Mouse (Mus musculus) stomach, postnatal 0 days (tissue): ENCODE data around the gene Nkx1-2. TPM values are rescaled to one million over a fixed set of nuclear protein-coding genes. Genes with fewer than 3 reads are reported as not detected.

ENCODE experiments used
- ATAC-seq: fragments of 200-750 bp; cut with Nextera tagmentation; 2 replicates; pipeline ENCODE4 v1.8.0; 2017; ENCODE audit not compliant: low FRiP score, low TSS enrichment
- DNase-seq: peaks from one replicate; pipeline ENCODE4 v3.0.0-alpha.2; 2016; ENCODE audit warnings: low spot score
- H3K27ac ChIP-seq: fragments of 300-500 bp; sonication (generic); replicated peaks from 2 replicates; pipeline ENCODE4 v1.5.1; 2014; ENCODE audit warnings: mild to moderate bottlenecking, control low read depth
- H3K27me3 ChIP-seq: fragments of 300-500 bp; sonication (generic); 2 replicates; pipeline ENCODE4 v1.6.1; 2014; ENCODE audit warnings: low read length; ENCODE audit not compliant: control insufficient read depth, insufficient read depth
- H3K36me3 ChIP-seq: fragments of 300-500 bp; sonication (generic); 2 replicates; pipeline ENCODE4 v1.6.1; 2014; ENCODE audit warnings: low read length, mixed read lengths; ENCODE audit not compliant: control insufficient read depth, insufficient read depth
- H3K4me1 ChIP-seq: fragments of 300-500 bp; sonication (generic); replicated peaks from 2 replicates; pipeline ENCODE4 v1.6.1; 2014; ENCODE audit warnings: antibody characterized with exemption; ENCODE audit not compliant: control insufficient read depth, insufficient read depth
- H3K4me2 ChIP-seq: fragments of 300-500 bp; sonication (generic); replicated peaks from 2 replicates; pipeline ENCODE4 v1.6.1; 2014; ENCODE audit warnings: low read depth, mild to moderate bottlenecking, control low read depth, moderate library complexity
- H3K4me3 ChIP-seq: fragments of 300-500 bp; sonication (generic); 2 replicates; pipeline ENCODE4 v1.5.1; 2014; ENCODE audit warnings: low read depth, low read length, control low read depth
- H3K9ac ChIP-seq: fragments of 300-500 bp; sonication (generic); 2 replicates; pipeline ENCODE4 v1.6.1; 2014; ENCODE audit warnings: mild to moderate bottlenecking, low read length, control low read depth, mixed read lengths
- H3K9me3 ChIP-seq: fragments of 300-500 bp; sonication (generic); 2 replicates; pipeline ENCODE4 v1.6.1; 2016; ENCODE audit warnings: low read length; ENCODE audit not compliant: control insufficient read depth
- CTCF ChIP-seq: IDR thresholded peaks from 2 replicates; pipeline ENCODE4 v1.5.1; 2016; ENCODE audit warnings: antibody characterized with exemption, low read depth, mild to moderate bottlenecking, moderate library complexity
- EP300 ChIP-seq: optimal IDR thresholded peaks from 2 replicates; pipeline ENCODE3; 2016; ENCODE audit warnings: antibody characterized with exemption
- WGBS: fragments of 180-500 bp; shearing (Covaris S2); extraction: QIAGEN DNeasy Blood & Tissue Kit; methylation state at CpG from one replicate; pipeline ENCODE4 v1.1.7; 2014; 5-methylcytosine and 5-hydroxymethylcytosine counted together
- polyA plus RNA-seq: library from polyadenylated mRNA; unstranded; fragments of >200 nt; fragmentation: Nextera tagmentation; extraction: Ambion mirVana; gene quantifications from 2 replicates; pipeline ENCODE4 v1.2.1, GENCODE M21; 2015

The Nkx1-2 gene
- not detected in 2 replicates for polyA plus RNA-seq

DNA sequence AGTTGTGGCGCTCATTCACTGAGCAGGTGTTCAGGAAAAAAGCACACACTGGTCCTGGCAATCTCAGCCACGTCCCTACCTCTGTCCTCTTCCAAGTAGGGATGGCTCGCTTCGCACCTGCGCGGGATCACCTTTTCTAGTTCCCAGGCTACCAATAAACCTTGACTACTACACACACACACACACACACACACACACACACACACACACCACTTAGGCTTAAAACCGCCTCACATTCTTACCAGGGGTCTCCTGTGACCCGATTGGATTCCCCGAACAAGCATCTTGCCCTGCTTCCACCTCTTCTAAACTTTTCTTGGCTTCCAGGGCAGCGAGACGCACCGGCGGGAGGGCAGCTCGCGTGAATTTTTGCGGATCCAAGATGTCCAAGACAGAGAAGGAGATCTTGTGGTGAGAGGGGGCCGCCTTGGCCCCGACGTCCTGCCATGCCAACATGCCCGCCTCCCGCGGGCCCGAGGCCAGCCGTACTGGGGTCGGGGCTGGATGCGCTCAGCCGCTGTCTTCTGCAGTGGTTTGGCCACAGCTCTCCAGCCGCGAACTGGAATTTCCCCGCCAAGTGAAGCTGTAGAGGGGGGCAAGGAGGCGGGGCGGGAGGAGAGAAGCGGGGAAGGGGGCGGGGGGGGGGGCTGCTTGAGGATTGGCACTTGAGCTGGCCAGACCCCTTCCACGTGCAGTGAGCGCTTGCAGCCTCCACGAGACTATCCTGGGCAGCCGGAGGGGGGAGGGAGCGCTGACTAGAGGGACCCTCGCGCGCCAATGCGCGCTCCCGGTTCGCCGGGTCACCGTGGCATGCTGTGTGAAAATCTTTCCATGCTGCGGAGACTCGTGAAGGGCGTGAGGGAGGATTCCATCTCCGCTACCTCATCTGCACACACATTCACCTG, at the start of gene Nkx1-2:
Gene Nkx1-2 (minus strand): TSS at position 567 of the 905 bp plus-strand sequence.
- Histone ChIP-seq H3K4me2 (peak within 1 kb of the TSS; percentile 54), H3K4me3 (peak within 1 kb of the TSS; percentile 35), H3K9ac (no peak within 1 kb of the TSS), H3K4me1 (peaks cover 2% of the 10 kb centered on the region; the same call in 1 of the 2 replicates), H3K27ac (no peak within 1 kb of the TSS), H3K27me3 (peaks cover 15% of the 10 kb centered on the region; the same call in 1 of the 2 replicates), H3K36me3 (no peaks in the 10 kb centered on the region), H3K9me3 (no peaks in the 10 kb centered on the region)
- ATAC-seq (no peak), DNase-seq (no peak)
- 1% methylated on average over 49 of the region's 52 CpGs for WGBS
- TF ChIP-seq CTCF (no peak), EP300 (no peak)

DNA sequence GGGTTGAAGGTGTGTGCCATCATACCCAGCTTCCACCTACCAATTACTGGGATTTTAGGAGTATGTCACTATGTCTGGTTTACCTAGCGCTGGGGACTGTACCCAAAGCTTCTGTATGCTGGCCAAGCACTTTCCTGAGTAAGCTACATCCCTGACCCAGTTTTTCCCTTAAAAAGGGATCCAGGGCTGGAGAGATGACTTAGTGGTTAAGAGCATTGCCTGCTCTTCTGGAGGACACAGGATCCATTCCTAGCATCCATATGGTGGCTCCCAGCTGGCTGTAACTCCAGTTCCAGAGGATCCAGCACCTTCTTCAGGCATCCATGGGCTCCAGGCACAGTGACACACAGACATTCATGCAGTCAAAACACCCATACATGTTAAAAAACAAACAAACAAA, 47.1 kb upstream of the Nkx1-2 start:
- no peak for DNase-seq
- Histone ChIP-seq H3K9me3 (no peaks in the 10 kb centered on the region), H3K27me3 (no peaks in the 10 kb centered on the region), H3K4me3 (no peak overlapping the region), H3K9ac (no peak overlapping the region), H3K4me2 (no peak overlapping the region), H3K4me1 (no peaks in the 10 kb centered on the region), H3K36me3 (no peaks in the 10 kb centered on the region), H3K27ac (no peak overlapping the region)
- TF ChIP-seq CTCF = no peak
- no peak for TF ChIP-seq EP300
- 96% methylated on average over 1 of the region's 1 CpGs for WGBS
- ATAC-seq = no peak

DNA sequence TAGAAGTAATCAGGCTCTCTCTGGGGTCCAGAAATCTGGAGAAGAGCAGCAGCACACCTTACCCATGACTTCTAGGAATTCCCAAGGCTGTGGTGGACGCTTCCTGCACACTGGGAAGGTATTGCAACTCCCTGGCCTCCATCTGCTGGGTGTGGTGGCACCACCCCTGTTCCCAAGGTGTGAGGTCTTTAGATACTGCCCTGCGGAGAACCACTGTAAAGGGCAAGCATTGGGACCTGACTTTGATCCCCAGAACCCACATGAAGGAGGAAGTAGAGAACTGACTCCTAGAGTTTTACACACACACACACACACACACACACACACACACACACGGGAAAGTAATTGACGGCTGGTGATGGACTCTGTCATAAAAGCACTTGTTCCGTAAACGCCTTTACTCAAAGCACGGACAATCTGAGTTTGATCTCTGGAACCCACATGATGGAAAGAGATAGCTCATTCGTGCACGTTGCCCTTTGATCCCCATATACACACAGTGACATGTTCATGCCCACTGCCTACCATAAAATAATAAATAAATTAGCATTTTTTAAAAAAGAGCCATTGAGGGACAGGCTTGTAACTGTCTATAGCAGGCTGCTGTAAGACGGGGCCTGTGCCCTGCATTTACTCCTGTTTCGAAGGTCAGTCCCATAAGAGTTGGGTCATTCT, 45.3 kb upstream of the Nkx1-2 start:
- Histone ChIP-seq H3K4me3 (no peak overlapping the region), H3K9me3 (no peaks in the 10 kb centered on the region), H3K36me3 (no peaks in the 10 kb centered on the region), H3K27ac (no peak overlapping the region), H3K4me2 (no peak overlapping the region), H3K9ac (no peak overlapping the region), H3K4me1 (no peaks in the 10 kb centered on the region), H3K27me3 (no peaks in the 10 kb centered on the region)
- ATAC-seq (0 out of 2 replicates have a peak, but pooled peaks have one; percentile 25), DNase-seq (no peak)
- 78% methylated on average over 11 of the region's 11 CpGs for WGBS
- no peak for TF ChIP-seq CTCF
- no peak for TF ChIP-seq EP300

DNA sequence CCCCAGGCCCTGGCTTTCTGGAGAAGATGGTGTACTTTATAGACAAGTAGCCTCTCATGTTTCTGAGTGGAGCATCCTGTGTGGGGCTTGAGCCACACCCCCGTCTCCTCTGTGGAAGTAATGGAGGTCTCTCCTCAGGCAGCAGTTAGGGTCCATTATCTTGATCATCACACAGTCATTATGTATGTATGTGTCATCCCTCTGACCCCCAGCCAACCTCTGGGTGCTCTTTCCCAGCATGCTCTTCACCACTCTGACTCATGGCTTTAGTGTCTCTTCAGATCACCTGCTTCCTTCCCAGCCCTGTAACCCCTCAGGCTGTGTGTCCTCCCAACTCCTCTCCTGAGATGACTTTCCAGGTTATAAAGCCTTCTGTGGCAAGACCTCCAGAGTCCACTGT, 42.2 kb upstream of the Nkx1-2 start:
- H3K9ac ChIP-seq = no peak overlapping the region
- H3K4me1 ChIP-seq = no peaks in the 10 kb centered on the region
- H3K4me2 ChIP-seq = no peak overlapping the region
- WGBS = 86% methylated on average over 1 of the region's 1 CpGs
- H3K9me3 ChIP-seq = no peaks in the 10 kb centered on the region
- TF ChIP-seq EP300 = no peak
- TF ChIP-seq CTCF = no peak
- no peak overlapping the region for H3K4me3 ChIP-seq
- no peaks in the 10 kb centered on the region for H3K27me3 ChIP-seq
- no peaks in the 10 kb centered on the region for H3K36me3 ChIP-seq
- DNase-seq (no peak), ATAC-seq (0 out of 2 replicates have a peak, but pooled peaks have one; percentile 38)
- no peak overlapping the region for H3K27ac ChIP-seq

DNA sequence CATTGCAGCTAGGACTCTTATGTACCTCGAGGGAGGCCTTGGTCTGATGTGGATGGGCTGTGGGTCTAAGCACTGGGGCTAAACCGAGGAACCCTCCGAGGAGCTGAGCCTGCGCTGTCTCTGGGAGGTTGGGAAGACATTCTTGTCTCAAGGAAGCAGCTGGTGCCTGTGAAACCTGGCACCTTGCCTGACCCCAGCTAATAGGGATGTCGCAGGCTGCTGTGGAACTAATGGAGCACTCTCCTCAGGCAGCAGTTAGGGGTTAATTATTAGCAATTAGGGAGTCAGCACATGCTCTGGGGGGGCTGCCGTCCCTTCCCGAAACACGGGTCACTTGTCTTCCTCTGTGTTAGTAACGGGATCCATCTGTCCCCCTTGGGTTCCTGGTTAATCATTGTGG, 41.5 kb upstream of the Nkx1-2 start:
- H3K4me1 ChIP-seq = no peaks in the 10 kb centered on the region
- no peak overlapping the region for H3K4me3 ChIP-seq
- H3K36me3 ChIP-seq = no peaks in the 10 kb centered on the region
- H3K9me3 ChIP-seq = no peaks in the 10 kb centered on the region
- no peak overlapping the region for H3K9ac ChIP-seq
- DNase-seq = no peak
- TF ChIP-seq EP300 (no peak), CTCF (no peak)
- H3K27me3 ChIP-seq = no peaks in the 10 kb centered on the region
- WGBS = 44% methylated on average over 9 of the region's 9 CpGs
- H3K27ac ChIP-seq = no peak overlapping the region
- ATAC-seq = 0 out of 2 replicates have a peak, but pooled peaks have one; percentile 22
- H3K4me2 ChIP-seq = no peak overlapping the region
